Mouse (Mus musculus) liver, postnatal 0 days (tissue): ENCODE data around the gene Sly.
"Not testable (repeated sequence)": the region's sequence is repeated elsewhere in the genome, so short reads cannot be mapped to it uniquely, and the experiment has no call there.

Source experiments
- CTCF ChIP-seq: sonication (generic); IDR thresholded peaks from 2 replicates; pipeline ENCODE4 v1.5.1; 2016; ENCODE audit warnings: antibody characterized with exemption, low read depth
- EP300 ChIP-seq: IDR thresholded peaks from 2 replicates; pipeline ENCODE4 v1.6.1; 2016; ENCODE audit warnings: antibody characterized with exemption, low read depth, mild to moderate bottlenecking

GRCm38 (mm10) chrY:57186888-57187287, at the start of gene Sly:
- not testable (repeated sequence) for TF ChIP-seq CTCF, EP300
